Mouse (Mus musculus) right cerebral cortex, adult 18-20 months (tissue): ENCODE results near the gene Sod1.
"Not testable (repeated sequence)": the region's sequence is repeated elsewhere in the genome, so short reads cannot be mapped to it uniquely, and the experiment has no call there.

Experiments
- DNase-seq: peaks from one replicate; pipeline ENCODE4 v3.0.0; 2022; ENCODE audit warnings: mixed read lengths

Sod1 gene

GRCm38 (mm10) chr16:90213477-90214339 is 6.8 kb upstream of the Sod1 start:
- no peak for DNase-seq

GRCm38 (mm10) chr16:90214731-90215565 is 5.6 kb upstream of the Sod1 start:
- no peak for DNase-seq

- not testable (repeated sequence) for DNase-seq
These were observed 4.7 kb upstream of the Sod1 start for GRCm38 (mm10) chr16:90215879-90216278.

- DNase-seq = no peak
These were observed 4.1 kb upstream of the Sod1 start for GRCm38 (mm10) chr16:90216414-90216813.

- no peak for DNase-seq
These were observed 3.2 kb upstream of the Sod1 start for GRCm38 (mm10) chr16:90217356-90217755.

GRCm38 (mm10) chr16:90217926-90218325 is 2.6 kb upstream of the Sod1 start:
- no peak for DNase-seq

- DNase-seq = not testable (repeated sequence)
These were observed 1.1 kb upstream of the Sod1 start for GRCm38 (mm10) chr16:90219445-90219844.

GRCm38 (mm10) chr16:90220892-90221431 is 408 bp downstream of the Sod1 start:
- peak; percentile 28 for DNase-seq

GRCm38 (mm10) chr16:90221441-90222070 is 1.0 kb downstream of the Sod1 start:
- DNase-seq = no peak

GRCm38 (mm10) chr16:90229897-90230296 is 9.3 kb downstream of the Sod1 start:
- no peak for DNase-seq

GRCm38 (mm10) chr16:90231302-90231701 is 10.7 kb downstream of the Sod1 start:
- no peak for DNase-seq

- DNase-seq = no peak
These were observed 13.1 kb downstream of the Sod1 start for GRCm38 (mm10) chr16:90233702-90234101.

- no peak for DNase-seq
These were observed 14.1 kb downstream of the Sod1 start for GRCm38 (mm10) chr16:90234617-90235016.

GRCm38 (mm10) chr16:90235188-90235587 is 14.6 kb downstream of the Sod1 start:
- DNase-seq = no peak

GRCm38 (mm10) chr16:90239128-90239746 is 18.7 kb downstream of the Sod1 start:
- no peak for DNase-seq

GRCm38 (mm10) chr16:90241875-90242274 is 21.3 kb downstream of the Sod1 start:
- DNase-seq = no peak

GRCm38 (mm10) chr16:90242426-90243304 is 22.1 kb downstream of the Sod1 start:
- DNase-seq = no peak

GRCm38 (mm10) chr16:90250099-90250498 is 29.5 kb downstream of the Sod1 start:
- DNase-seq = peak; percentile 18

GRCm38 (mm10) chr16:90251256-90251655 is 30.7 kb downstream of the Sod1 start:
- DNase-seq = not testable (repeated sequence)

GRCm38 (mm10) chr16:90252521-90252920 is 32.0 kb downstream of the Sod1 start:
- DNase-seq = no peak

GRCm38 (mm10) chr16:90258950-90259349 is 38.4 kb downstream of the Sod1 start:
- DNase-seq = no peak
